Mouse (Mus musculus): ENCODE results near the gene Morc1. TPM values are rescaled to one million over a fixed set of nuclear protein-coding genes. Genes with fewer than 3 reads are reported as not detected.

Gene Morc1
- total and polyA plus RNA-seq, 3 experiments, result 0.64 TPM; not detected in 2

DNA sequence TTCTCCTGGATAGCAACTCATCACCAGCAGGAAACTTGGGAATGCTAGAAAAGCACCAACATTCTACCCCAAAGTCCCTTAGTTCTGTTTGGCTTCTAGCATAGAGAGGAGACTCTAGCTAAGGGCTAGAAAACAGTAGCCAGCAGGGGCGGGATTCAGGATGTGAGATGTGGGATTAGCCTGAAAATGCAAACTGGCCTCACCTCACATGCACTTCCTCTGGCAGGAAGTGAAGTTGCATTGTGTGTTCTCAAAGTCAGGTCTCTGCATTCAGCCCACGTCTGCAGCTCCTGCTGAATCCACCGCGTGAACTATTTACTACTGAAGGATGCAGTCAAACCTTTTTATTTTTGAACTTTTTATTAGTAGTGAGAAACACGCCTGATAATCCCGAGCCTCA is 154.3 kb downstream of the Morc1 start:
- Histone ChIP-seq H3K27me3 (replicated peaks) (no peaks in the 10 kb centered on the region), H3K9ac (ENCODE audit: insufficient read depth, low read depth) (no peak overlapping the region), H3K4me2 (ENCODE audit: insufficient read depth, low read depth, poor library complexity, severe bottlenecking) (no peak overlapping the region), H3K79me2 (replicated peaks; ENCODE audit: control insufficient read depth, extremely low read depth, insufficient read depth, poor library complexity, severe bottlenecking) (no peaks in the 10 kb centered on the region), H3K4me1 (ENCODE audit: control insufficient read depth in 1 of 2, insufficient read depth in 2 of 2) (no peaks in the 10 kb centered on the region), H3K4me3 (replicated peaks in 1 of 3; ENCODE audit: low read depth in 2 of 3, low read length in 2 of 3, poor library complexity in 1 of 3) (no peak overlapping the region), H3K27ac (ENCODE audit: insufficient read depth, low read depth) (no peak overlapping the region), H3K9me3 (replicated peaks; ENCODE audit: low read length) (peaks cover 50% of the 10 kb centered on the region), H3K36me3 (replicated peaks in 1 of 2; ENCODE audit: control insufficient read depth in 1 of 2, insufficient read depth in 1 of 2, low read length in 1 of 2) (no peaks in the 10 kb centered on the region)
- dilution Hi-C loops (cut with MboI; ENCODE audit: extremely low pct_ligation_motif_present, extremely low pct_unique_long_range_greater_than_20kb, low sequenced_read_pairs) (no loop called here), in situ Hi-C loops (cut with MboI; ENCODE audit: low pct_ligation_motif_present, low pct_unique_long_range_greater_than_20kb, low sequenced_read_pairs) (no loop called here)
- no peak for DNase-seq (ENCODE audit: extremely low read depth)
- TF ChIP-seq PAX5 (IDR thresholded peaks at IDR 0.05; ENCODE audit: low read length) (no peak), TBP (conservative IDR thresholded peaks at IDR 0.05; ENCODE audit: low read depth, low read length) (no peak), RCOR1 (conservative IDR thresholded peaks at IDR 0.05; ENCODE audit: low read depth, low read length) (no peak), SMC3 (IDR thresholded peaks at IDR 0.05; ENCODE audit: low read depth, low read length) (no peak), MAZ (IDR thresholded peaks at IDR 0.05; ENCODE audit: low read depth, low read length) (no peak), IRF4 (IDR thresholded peaks at IDR 0.05; ENCODE audit: low read depth, low read length) (no peak), MXI1 (IDR thresholded peaks at IDR 0.05; ENCODE audit: low read depth, low read length) (no peak), MAX (IDR thresholded peaks at IDR 0.05; ENCODE audit: low read length) (no peak), UBTF (IDR thresholded peaks at IDR 0.05; ENCODE audit: low read depth, low read length) (no peak), CTCF (conservative IDR thresholded peaks at IDR 0.05 in 1 of 2, IDR thresholded peaks at IDR 0.05 in 1 of 2; ENCODE audit: low read depth in 2 of 2, low read length in 2 of 2) (no peak), NELFE (IDR thresholded peaks at IDR 0.05; ENCODE audit: low read depth, low read length) (no peak), CHD2 (IDR thresholded peaks at IDR 0.05; ENCODE audit: low read length) (no peak), ZNF384 (IDR thresholded peaks at IDR 0.05; ENCODE audit: low read depth, low read length) (no peak)

- Histone ChIP-seq H3K9ac (ENCODE audit: insufficient read depth, low read depth) (no peak overlapping the region), H3K4me3 (replicated peaks in 1 of 3; ENCODE audit: low read depth in 2 of 3, low read length in 2 of 3, poor library complexity in 1 of 3) (no peak overlapping the region), H3K4me2 (ENCODE audit: insufficient read depth, low read depth, poor library complexity, severe bottlenecking) (no peak overlapping the region), H3K9me3 (replicated peaks; ENCODE audit: low read length) (peaks cover 53% of the 10 kb centered on the region), H3K27ac (ENCODE audit: insufficient read depth, low read depth) (no peak overlapping the region), H3K36me3 (replicated peaks in 1 of 2; ENCODE audit: control insufficient read depth in 1 of 2, insufficient read depth in 1 of 2, low read length in 1 of 2) (no peaks in the 10 kb centered on the region), H3K79me2 (replicated peaks; ENCODE audit: control insufficient read depth, extremely low read depth, insufficient read depth, poor library complexity, severe bottlenecking) (no peaks in the 10 kb centered on the region), H3K27me3 (replicated peaks) (no peaks in the 10 kb centered on the region), H3K4me1 (ENCODE audit: control insufficient read depth in 1 of 2, insufficient read depth in 2 of 2) (no peaks in the 10 kb centered on the region)
- TF ChIP-seq JUND (conservative IDR thresholded peaks at IDR 0.05; ENCODE audit: low read depth, low read length) (no peak), ZMIZ1 (IDR thresholded peaks at IDR 0.05; ENCODE audit: low read depth, low read length) (no peak), KAT2A (IDR thresholded peaks at IDR 0.05; ENCODE audit: insufficient replicate concordance, low read length) (no peak), SMC3 (IDR thresholded peaks at IDR 0.05; ENCODE audit: low read depth, low read length) (no peak), IRF4 (IDR thresholded peaks at IDR 0.05; ENCODE audit: low read depth, low read length) (no peak), MAZ (IDR thresholded peaks at IDR 0.05; ENCODE audit: low read depth, low read length) (no peak), POLR2A (IDR thresholded peaks at IDR 0.05; ENCODE audit: low read depth, low read length) (no peak), PAX5 (IDR thresholded peaks at IDR 0.05; ENCODE audit: low read length) (no peak), JUN (IDR thresholded peaks at IDR 0.05; ENCODE audit: insufficient read depth, low read depth, low read length) (no peak), ZKSCAN1 (IDR thresholded peaks at IDR 0.05; ENCODE audit: borderline replicate concordance, low read depth, low read length) (no peak), MAX (IDR thresholded peaks at IDR 0.05; ENCODE audit: low read length) (no peak), UBTF (IDR thresholded peaks at IDR 0.05; ENCODE audit: low read depth, low read length) (no peak), HCFC1 (IDR thresholded peaks at IDR 0.05; ENCODE audit: low read depth, low read length) (no peak), MXI1 (IDR thresholded peaks at IDR 0.05; ENCODE audit: low read depth, low read length) (no peak), CHD1 (IDR thresholded peaks at IDR 0.05; ENCODE audit: low read depth, low read length) (no peak)
- in situ Hi-C loops (cut with MboI; ENCODE audit: low pct_ligation_motif_present, low pct_unique_long_range_greater_than_20kb, low sequenced_read_pairs) (no loop called here), dilution Hi-C loops (cut with MboI; ENCODE audit: extremely low pct_ligation_motif_present, extremely low pct_unique_long_range_greater_than_20kb, low sequenced_read_pairs) (no loop called here)
- no peak for DNase-seq (ENCODE audit: extremely low read depth)
Measured at GRCm38 (mm10) chr16:48594457-48594856, 163.4 kb downstream of the Morc1 start.
